Mouse (Mus musculus) gastrocnemius, postnatal 25 days (tissue): ENCODE data around the gene Gm6351. TPM values are rescaled to one million over a fixed set of nuclear protein-coding genes. Genes with fewer than 3 reads are reported as not detected.
"Not testable (repeated sequence)": the region's sequence is repeated elsewhere in the genome, so short reads cannot be mapped to it uniquely, and the experiment has no call there.

Experiments
- DNase-seq: peaks from one replicate; pipeline ENCODE4 v3.0.0; 2022
- long read RNA-seq, 2 experiments: library from polyadenylated mRNA; stranded (forward); transcript quantifications; one replicate each; pipeline ENCODE4 v2.0.0; 2021
- total RNA-seq, 2 experiments: library from RNA; stranded (reverse); gene quantifications; 1 replicate in 1 of 2; 2 replicates in 1 of 2; pipeline ENCODE4 v1.2.3; 2021

Gm6351 gene
- total RNA-seq: not detected
- long read RNA-seq, experiment 1: 0 reads
- long read RNA-seq, experiment 2: 0 reads

GRCm38 (mm10) chr5:94076085-94076484 is at the start of gene Gm6351:
Gm6351 (plus strand) TSS chr5:94076385.
- not testable (repeated sequence) for DNase-seq

- DNase-seq: not testable (repeated sequence)
Observed at GRCm38 (mm10) chr5:94070445-94070844, 5.7 kb upstream of the Gm6351 start, which contains the start of gene BC061212. BC061212 (minus strand) TSS chr5:94070545.

Other genes with a start within 250 kb of the Gm6351 start
- gene Gm7792, start 232.6 kb upstream of the Gm6351 start, total RNA-seq: not detected
- gene Gm16429, start 147.3 kb upstream of the Gm6351 start, total RNA-seq: not detected
- gene BC061212, start 5.8 kb upstream of the Gm6351 start, total RNA-seq: not detected
- not detected for gene Gm3106, start 141.6 kb downstream of the Gm6351 start, total RNA-seq
- not detected for gene A430089I19Rik, start 230.4 kb downstream of the Gm6351 start, total RNA-seq
- not detected for gene Gm6502, start 238.1 kb downstream of the Gm6351 start, total RNA-seq